Mouse (Mus musculus) embryo, embryonic 9.5 days (tissue): ENCODE measurements at regions not wholly inside any gene's neighbourhood (a gene's known extent, or its start where the extent isn't known, plus 50 kb on each side); places are given as distances from the start of the nearest gene placed in this dataset.
"Not testable (repeated sequence)": the region's sequence is repeated elsewhere in the genome, so short reads cannot be mapped to it uniquely, and the experiment has no call there.

ENCODE experiments used
- DNase-seq: peaks from one replicate; pipeline ENCODE4 v3.0.0-alpha.2; 2017; ENCODE audit errors: extremely low spot score

DNA sequence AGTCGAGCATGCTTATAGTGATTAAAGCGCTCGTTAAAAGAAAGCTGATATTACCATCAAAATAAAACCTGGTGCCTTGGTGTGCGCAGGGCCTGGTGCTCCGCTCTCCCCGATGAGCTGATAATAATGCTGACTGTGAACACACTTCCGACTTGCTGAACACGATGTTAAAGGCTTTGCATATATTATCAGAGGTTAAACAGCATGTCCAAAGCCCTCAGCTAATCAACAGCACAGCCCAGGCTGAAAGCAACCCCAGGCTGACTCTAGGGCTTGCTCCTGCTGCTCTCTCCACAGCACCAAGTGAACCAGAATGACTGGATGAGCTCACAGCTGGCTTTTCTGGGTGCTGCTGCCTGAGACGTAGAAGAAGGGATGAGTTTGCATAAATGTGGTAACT is 238.2 kb upstream of the 1700012A03Rik start:
- DNase-seq = no peak

DNA sequence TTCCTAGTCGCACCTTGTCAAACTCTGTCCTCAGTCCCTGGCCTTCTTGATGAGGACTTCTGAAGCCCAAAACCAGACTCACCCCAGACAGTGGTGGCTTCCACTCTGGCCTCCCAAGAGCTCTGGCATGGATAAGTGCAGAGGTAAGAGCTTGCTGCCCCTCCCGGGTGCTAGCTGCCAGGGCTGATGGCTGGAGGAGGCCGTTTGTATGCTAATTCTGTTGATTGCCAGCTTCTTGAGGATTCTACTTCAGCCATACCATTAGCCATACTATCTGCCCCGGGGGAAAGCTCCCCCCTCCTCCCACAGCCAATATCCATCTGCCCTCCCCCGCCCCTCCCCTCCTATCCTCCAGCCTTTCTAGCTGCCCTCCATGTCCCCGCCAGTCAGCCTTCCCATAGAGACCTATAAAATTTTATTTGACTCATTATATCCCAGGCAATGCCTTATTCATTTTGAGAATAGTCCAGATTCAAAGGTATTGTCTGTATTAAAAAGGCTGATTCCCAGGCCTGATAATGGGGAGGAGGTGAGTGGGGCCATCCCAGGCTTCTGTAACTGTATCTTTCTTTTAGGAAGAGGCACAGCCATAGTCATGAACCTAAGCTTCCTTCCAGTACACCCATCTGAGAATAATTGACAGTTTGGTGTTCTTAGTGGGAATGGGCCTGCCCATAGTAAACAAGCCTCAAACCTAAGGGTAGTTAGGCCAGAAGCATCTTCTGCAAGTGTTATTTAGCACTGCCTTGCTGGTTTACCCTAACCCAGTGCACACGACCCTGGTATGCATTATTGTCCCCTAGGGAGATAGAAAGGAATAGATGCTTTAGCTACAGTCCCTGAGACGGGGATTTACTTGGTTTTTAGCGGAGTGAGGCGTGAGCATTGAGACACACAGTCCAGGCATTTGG is 239.2 kb upstream of the 1700012A03Rik start:
- no peak for DNase-seq

DNA sequence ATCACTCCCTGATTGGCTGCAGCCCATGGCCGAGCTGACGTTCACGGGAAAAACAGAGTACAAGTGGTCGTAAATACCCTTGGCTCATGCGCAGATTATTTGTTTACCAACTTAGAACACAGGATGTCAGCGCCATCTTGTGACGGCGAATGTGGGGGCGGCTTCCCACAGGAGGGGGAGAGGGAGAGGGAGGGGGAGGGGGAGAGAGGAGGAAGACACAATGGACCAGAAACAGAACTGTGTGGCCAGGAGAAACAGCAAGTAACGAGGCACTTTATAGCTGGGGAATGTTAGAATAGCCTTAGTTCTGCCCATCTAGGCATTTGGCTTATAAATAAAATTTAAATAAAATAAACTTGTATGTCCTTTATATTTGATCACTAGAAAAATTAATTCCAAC is 240.7 kb upstream of the Podxl start:
- not testable (repeated sequence) for DNase-seq

DNA sequence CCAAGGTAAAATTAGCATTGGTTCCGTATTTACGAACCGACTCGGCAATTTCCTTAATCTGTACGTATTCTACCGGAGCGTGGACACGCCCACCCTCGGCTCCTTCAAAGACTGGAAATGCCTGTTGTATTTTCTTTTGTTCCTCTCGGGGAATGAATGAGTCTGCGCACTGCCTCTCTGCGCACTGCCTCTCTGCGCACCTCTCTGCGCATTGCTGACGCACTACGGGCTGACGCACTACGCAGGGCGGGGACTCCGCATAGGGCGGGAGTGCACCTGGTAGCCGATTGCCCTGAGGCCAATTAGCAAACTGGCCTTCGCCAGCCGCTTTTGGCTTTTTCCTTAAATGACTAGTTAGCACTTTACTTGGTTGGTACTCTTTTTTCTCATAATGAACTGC is 239.4 kb upstream of the Podxl start:
- not testable (repeated sequence) for DNase-seq

DNA sequence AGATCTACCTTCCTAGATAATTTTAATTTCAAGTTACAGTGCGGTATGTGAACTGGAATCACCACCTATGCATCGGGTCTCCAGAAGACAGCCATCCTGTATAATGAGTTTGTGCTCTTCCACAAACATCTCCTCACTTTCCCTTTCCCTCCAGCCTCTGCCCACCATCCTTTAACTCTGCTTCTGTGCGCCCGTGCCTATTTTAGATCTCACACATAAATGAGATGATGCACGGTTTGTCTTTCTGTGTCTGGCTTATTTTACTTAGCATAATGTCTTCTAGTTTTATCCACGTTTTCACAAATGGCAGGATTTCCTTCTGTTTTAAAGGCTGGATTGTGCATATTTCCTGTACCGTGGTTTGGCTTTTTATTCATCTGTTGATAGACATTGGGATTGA is 227.8 kb upstream of the Podxl start:
- no peak for DNase-seq

DNA sequence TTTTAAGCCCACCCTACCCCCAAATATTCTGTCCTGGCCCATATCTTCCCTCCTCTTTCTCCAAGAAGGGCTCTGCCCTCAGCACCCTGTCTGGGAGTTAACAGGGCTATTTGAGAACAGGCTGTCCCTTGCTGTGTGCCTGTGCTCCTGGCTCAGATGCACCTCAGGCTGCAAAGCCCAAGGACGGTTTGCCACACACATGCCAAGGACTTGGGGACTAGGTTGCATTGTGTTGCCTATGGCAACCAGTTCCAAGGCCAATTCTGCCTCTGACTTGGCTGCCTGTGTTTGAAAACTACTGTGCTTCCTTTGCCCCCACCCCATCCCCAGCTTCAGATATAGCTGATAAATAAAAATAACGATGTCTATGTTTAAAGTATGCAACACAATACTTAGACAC is 227.1 kb upstream of the Podxl start:
- no peak for DNase-seq

DNA sequence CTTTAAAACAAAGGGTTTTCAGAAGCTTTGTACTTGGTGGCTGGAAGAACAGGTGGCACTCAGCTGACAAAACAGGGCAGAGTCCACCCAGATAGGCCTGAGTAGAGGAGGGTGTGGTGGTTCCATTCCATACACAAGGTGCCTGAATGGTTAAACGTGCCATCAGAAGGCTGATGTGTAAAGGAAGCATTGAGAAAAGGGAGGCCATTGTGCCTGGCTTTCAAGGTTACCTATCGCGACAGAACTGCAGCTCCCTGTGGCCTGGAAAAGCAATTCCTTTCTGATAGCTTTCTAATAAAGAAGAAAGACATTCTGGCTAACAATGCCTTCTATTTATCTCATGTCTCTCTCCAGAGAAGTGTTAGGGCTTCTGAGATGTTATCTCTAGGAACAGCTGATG is 213.1 kb upstream of the Podxl start:
- DNase-seq = no peak

DNA sequence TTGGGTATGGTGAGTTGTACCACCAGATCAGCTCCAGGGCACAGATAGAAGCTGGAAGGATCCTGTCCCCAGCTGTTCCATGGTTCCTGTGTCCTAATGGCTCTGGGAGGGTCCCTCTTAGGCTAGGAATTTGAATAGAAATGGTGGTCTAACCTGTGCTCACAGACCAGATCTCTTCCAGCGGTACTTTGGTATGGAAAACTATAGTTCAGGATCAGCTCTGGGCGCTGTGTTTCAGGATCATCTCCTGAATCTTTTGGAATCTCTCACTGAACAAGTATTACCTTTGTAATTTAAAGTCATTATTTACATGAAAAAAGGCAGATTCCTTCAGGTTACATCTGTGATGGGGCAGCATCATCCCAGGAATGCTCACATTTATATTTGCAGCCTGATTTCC is 208.1 kb upstream of the Podxl start:
- DNase-seq = no peak

DNA sequence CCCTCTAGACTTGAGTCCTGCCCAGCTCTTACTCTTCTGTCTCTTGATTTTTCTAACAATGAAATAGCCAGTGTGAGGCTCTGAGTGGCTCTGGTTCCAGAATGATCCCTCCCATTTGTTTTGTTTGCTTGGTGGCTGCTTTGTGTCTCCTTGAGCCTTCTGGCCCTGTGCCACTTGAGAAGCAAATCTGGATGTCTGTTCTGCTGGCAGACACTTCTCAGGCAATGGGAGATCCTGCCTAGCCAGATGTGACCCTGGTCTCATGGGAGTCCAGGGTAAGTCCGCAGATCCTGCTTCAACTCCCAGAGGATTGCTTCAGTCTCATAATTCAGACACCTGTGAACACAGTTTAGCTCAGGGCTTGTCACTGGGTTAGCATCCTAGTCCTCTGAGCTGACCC is 181.8 kb upstream of the Podxl start:
- DNase-seq = no peak

DNA sequence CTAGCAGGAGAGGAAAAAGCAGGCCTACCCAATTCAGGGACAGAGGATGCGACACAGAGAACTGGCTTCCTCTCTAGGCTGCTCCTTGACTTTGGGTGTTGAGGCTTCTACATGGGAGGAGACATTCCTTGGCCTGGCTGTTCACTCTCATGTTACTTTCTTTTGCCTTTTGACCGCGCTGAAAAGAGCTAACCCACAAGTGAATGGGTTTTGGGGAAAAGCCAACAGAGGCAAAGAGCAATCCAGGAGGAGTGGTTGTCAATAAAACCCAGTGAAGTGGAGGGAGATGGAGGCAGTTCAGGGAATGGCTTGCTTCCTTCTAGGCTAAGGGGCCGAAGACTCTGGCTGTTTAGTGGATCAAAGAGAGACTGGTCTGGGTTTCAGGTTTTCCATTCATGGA is 167.6 kb upstream of the Podxl start:
- no peak for DNase-seq

DNA sequence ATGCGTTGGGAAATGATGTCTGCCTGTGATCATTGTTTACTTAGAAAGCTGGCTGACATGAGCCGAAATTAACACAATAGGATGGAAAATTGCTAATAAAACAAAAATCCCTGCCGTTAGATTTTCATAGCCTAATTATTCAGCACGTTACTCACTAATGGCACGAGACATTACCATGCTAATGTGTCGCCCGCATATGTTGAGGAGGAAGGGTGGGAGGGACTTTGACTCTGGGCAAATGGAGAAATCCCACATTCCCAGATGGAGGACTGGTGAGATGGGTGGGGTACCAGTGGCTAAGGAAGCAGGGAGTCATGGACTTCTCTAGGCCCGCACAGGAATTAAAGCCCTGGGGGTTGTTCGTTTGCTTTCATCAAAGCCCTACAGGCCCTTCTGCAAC is 155.8 kb upstream of the Podxl start:
- no peak for DNase-seq

DNA sequence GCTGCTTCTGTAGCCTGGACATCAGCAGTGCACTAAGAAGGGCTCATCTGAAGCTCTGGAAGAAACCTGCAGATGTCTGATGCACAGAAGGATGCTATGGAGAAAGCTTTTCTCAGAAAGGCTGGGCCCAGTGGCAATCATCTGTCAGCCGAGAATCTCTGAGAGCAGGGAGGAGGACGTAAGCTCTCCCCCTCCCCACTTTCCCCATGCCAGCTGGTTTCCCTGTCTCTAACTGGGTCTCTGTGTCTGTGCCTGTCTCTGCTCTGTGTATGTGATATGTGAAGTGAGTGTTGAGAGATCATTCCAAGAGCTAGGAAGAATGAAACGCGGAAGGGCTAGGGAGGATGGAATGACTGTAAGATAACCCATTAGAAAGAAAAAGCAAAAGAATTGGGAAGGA is 155.1 kb upstream of the Podxl start:
- no peak for DNase-seq

DNA sequence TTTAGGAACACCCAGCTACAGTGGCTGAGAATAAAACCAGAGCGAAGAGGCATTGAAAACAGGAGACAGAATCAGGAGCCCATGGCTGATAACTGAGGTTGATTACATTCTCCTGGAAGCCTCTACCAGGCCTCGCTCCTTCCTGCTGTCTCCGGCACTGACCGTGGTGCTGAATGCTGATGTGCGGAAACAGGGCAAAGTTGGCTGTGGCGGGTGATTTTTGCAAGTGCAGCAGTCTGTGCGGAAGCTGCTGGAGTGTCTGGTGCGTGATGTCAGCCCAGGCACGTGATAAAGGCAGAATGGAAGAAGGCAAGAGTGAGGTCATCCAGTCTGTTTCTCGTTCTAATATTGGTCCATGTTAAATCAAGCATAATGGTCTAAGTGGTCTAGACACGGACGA is 153.8 kb upstream of the Podxl start:
- peak; percentile 71 for DNase-seq

DNA sequence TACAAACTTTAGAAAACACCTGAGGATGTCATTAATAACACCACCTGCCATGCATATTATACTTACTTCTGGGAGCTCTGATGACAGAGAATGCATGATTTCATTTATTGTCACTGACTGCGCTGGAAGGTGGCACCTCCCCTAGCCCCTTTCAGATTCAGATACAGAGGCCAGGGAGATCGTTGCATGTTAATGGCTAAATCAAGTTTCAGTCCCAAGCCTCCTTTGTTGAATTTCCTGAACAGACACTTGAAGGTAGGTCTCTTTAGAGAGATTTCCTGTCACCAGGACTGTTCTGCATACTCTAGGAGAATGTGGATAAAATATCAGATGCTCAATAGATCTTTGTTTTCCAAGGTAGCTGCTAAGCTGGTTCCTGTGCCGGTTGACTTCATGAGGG is 143.5 kb upstream of the Podxl start:
- DNase-seq = no peak

DNA sequence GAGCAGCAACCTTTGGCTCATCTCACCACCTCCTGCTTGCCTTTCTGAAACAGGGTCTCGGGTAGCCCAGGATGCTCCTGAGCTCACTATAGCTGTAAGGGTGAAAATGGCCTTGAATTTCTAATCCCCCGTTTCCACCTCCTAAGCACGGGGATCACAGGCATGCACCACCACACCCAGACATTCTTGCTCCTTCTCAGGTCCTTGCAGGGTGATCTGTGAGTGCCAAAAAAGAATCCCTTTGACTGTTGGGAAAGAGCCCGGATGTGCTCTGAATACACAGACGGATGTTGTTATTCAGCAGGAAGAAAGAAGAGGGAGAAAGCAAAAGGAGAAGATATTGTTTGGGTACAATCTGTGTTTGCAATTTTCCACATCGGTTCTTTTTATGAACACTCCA is 140.4 kb upstream of the Podxl start:
- DNase-seq = no peak

DNA sequence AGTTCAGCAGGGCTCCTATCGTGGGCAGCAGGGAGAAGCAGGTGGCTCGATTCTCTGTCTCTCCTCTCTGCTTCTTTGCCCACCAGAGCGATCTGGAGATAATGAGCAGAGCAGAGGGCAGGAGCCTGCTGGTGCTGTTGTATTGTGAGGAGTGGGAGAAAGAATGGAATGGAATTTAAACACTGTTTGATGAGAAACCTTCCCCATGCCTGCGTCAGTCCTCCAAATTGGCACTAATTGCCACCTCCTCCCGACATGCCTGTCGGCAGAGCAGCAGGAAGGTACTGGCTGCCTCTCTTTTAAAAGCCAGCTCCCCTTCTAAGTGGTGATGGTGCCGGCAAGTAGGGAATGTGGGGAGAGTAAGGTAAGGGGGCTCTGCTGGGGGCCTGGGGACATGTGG is 139.2 kb upstream of the Podxl start:
- no peak for DNase-seq

DNA sequence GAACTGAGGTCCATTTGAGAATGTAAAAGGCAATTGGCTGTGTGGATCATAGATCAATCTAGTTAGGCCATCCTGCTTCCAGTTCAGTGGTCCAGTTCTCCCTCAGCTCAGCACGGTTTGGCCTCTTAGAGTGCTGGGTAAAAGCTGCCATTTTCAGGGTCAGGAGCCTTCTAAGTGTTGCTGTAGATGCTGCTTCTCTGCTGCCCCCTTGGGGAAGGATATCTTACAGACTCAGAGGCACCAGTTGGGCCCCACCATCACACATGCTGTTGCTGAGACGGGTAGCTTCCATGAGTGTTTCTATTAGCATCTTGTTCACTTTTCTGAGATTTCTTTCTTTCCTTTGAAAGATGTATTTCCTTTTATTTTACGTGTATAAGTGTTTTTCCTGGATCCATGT is 132.1 kb upstream of the Podxl start:
- DNase-seq = no peak

DNA sequence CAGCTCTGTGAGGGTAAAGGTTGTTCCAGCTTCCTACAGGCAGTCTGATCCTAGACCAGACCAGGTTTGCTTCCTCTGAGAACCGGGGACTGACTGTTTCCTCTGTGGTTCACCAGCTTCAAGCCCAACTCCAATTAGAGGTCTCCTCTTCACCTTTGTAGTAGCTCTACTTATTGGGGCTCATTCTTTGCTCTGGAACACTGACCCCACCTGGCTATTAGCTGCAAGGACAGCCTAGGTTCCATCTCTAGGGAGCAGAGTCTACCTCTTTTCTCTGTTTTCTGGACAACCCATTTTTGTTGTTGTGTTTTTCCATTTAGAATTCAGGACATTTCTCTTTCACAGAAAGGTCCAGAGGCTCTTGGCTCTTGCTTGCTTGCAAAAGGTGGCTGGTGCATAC is 129.3 kb upstream of the Podxl start:
- DNase-seq = no peak

DNA sequence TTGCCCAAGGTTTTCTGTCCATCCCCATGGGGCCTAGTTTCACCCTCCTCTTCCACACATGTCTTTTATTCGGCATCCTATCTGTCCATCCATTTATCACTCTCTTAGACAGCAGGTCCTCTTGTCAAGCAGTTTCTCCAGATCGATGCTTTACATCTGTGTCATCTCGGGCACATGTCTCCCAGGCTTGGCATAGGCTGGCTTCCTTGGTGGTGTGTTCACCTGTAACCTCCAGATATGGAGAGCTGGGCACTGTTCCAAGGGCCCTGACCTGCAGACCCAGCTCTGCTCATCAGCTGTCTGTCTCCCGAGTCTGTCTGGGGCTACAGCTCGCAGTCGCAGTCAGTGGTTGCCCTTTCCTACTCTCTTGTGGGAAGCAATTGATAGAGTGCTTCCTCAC is 128.2 kb upstream of the Podxl start:
- DNase-seq = no peak

DNA sequence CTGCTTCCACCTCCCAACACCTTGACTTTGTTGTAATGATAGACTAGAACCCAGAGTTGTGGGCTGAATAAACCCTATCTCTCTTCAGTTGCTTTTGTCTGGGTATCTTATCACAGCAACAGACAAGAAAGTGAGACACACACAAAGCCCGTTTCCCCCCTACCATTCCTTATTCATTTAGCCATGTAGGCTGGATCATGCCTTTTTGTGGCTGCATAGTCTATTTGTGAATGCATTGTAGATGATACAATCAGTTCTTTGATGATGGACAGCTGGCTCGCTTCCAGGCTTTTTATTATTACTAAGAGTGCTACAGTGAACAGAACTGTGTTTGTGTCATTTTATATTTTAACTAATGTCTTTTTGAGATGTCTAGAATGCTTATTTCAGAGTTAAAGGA is 116.3 kb upstream of the Podxl start:
- no peak for DNase-seq

DNA sequence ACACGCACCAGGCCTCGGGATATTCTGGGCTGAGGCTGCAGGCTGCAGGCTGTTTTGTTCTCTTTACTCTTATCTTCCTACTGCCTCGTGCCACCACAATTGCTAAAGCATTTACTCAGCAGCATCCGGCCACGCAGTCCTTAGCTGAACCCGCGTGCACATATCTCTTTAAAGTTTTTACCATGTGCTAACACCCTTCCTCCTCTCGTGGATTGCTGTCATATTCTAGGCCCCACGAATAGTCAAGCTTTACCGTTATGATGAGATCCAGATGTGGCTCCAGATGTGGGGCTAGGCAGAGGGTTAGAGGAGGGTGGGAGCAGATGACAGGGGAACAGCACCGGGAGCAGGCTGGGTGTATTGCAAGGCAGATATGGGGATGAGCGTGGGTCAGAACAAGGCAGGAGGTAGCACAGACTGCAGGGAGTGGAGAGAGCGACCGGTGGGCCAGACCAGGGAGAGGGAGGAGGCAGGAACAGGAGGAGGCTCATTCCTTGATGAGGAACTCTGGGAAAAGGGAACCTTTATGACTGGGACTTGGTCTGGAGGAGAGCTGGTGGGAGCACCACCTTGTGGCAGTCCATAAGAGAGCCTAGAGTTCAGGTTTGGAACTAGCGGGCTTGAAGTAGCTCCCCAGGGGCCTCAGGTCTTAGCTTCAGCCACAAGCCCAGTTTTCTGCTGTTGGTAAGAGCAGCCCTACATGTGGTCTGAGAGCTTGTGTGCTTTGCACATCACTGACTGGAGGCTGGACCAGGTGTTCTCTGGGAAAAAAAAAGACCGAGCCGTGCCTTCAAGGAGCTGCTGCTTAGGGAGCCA is 102.1 kb upstream of the Podxl start:
- DNase-seq = peak; percentile 30

DNA sequence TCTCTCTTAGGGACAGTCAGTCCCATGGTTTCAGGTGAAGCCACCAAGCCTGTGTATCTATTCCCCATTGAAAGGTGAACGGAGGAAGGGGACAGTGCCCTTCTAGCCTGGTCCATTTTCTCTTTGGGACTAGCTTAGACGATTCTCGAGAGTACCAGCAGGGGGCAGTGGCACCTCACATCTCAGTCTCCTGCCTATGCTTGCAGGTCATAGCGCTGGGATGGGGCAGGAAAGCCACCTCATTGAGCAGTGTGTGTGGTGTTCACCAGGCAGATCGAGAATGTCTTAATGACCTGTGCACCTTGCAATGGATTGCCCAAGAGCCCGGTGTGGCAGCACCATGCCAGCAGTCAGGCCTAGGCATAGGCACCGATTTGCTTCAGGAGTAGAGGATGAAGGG is 100.7 kb upstream of the Podxl start:
- peak; percentile 75 for DNase-seq

DNA sequence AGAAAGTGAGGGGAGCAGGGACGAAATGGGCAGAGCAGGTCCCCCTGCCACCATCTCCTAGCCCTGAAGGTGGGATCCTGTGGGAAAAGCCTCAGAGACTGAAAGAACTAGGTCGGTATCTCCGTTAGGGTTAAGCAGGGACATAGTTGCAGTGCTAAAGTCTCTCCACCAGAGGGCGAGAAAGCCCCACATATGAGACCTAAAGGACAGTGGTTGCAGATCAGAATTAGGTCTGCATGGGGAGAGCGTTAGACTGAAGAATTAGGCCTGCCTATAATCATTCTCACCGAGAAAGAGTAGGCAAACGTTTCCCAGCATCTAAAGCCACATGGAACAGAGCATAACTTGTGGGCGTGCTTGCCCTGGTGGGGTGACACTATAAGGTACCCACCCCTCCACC is 97.0 kb upstream of the Podxl start:
- DNase-seq = peak; percentile 71
